Mouse (Mus musculus) heart, embryonic 16.5 days (tissue): ENCODE measurements around the gene Igfbp5. TPM values are rescaled to one million over a fixed set of nuclear protein-coding genes. Genes with fewer than 3 reads are reported as not detected.

Experiments used
- ATAC-seq: fragments of 200-750 bp; cut with Nextera tagmentation; replicated peaks from 2 replicates; pipeline ENCODE4 v1.8.0; 2017; ENCODE audit warnings: moderate number of reproducible peaks; ENCODE audit not compliant: insufficient read depth, low FRiP score; ENCODE audit errors: extremely low read depth
- H3K27ac ChIP-seq: fragments of 300-500 bp; sonication (generic); 2 replicates; pipeline ENCODE4 v1.5.1; 2014; ENCODE audit warnings: mild to moderate bottlenecking, low read length, control low read depth, moderate library complexity
- H3K27me3 ChIP-seq: fragments of 300-500 bp; sonication (generic); 2 replicates; pipeline ENCODE4 v1.6.1; 2014; ENCODE audit warnings: low read length, mixed read lengths; ENCODE audit not compliant: control insufficient read depth, insufficient read depth
- H3K36me3 ChIP-seq: fragments of 300-500 bp; sonication (generic); 2 replicates; pipeline ENCODE4 v1.6.1; 2014; ENCODE audit not compliant: control insufficient read depth, insufficient read depth
- H3K4me1 ChIP-seq: fragments of 300-500 bp; sonication (generic); 2 replicates; pipeline ENCODE4 v1.6.1; 2014; ENCODE audit warnings: low read length, mixed read lengths; ENCODE audit not compliant: control insufficient read depth, insufficient read depth
- H3K4me2 ChIP-seq: fragments of 300-500 bp; sonication (generic); 2 replicates; pipeline ENCODE4 v1.6.1; 2014; ENCODE audit warnings: low read depth, mild to moderate bottlenecking, control low read depth, low read length
- H3K4me3 ChIP-seq: fragments of 300-500 bp; sonication (generic); 2 replicates; pipeline ENCODE4 v1.5.1; 2014; ENCODE audit warnings: mild to moderate bottlenecking, control low read depth, low read length
- H3K9ac ChIP-seq: fragments of 300-500 bp; sonication (generic); 2 replicates; pipeline ENCODE4 v1.6.1; 2014; ENCODE audit warnings: low read length, control low read depth
- H3K9me3 ChIP-seq: fragments of 300-500 bp; sonication (generic); replicated peaks from 2 replicates; pipeline ENCODE4 v1.6.1; 2016; ENCODE audit warnings: low read length; ENCODE audit not compliant: control insufficient read depth
- WGBS: fragments of 180-500 bp; shearing (Covaris S2); extraction: QIAGEN DNeasy Blood & Tissue Kit; methylation state at CpG from one replicate; pipeline ENCODE4 v1.1.7; 2014; 5-methylcytosine and 5-hydroxymethylcytosine counted together
- polyA plus RNA-seq: library from polyadenylated mRNA; unstranded; fragments of >200 nt; fragmentation: Nextera tagmentation; extraction: Ambion mirVana; gene quantifications from 2 replicates; pipeline ENCODE4 v1.2.1, GENCODE M21; 2015

The Igfbp5 gene
- polyA plus RNA-seq, 1 experiment from 2014 or later: 65.1 TPM

GRCm38 (mm10) chr1:72864272-72864671, 10.4 kb downstream of the Igfbp5 start:
- Histone ChIP-seq H3K9me3 (no peaks in the 10 kb centered on the region), H3K36me3 (peaks cover 7% of the 10 kb centered on the region; the same call in 1 of the 2 replicates), H3K4me1 (peaks cover 6% of the 10 kb centered on the region), H3K27ac (no peak overlapping the region), H3K4me3 (no peak overlapping the region), H3K27me3 (no peaks in the 10 kb centered on the region), H3K9ac (no peak overlapping the region), H3K4me2 (no peak overlapping the region)
- no peak for ATAC-seq
- WGBS: 76% methylated on average over 3 of the region's 3 CpGs

GRCm38 (mm10) chr1:72863692-72864091, 11.0 kb downstream of the Igfbp5 start:
- WGBS: 90% methylated on average over 8 of the region's 8 CpGs
- ATAC-seq: no peak
- Histone ChIP-seq H3K27me3 (no peaks in the 10 kb centered on the region), H3K4me1 (peaks cover 5% of the 10 kb centered on the region; the same call in 1 of the 2 replicates), H3K27ac (no peak overlapping the region), H3K36me3 (peaks cover 7% of the 10 kb centered on the region; the same call in 1 of the 2 replicates), H3K4me3 (no peak overlapping the region), H3K9ac (no peak overlapping the region), H3K4me2 (no peak overlapping the region), H3K9me3 (no peaks in the 10 kb centered on the region)

- ATAC-seq: no peak
- Histone ChIP-seq H3K9ac (no peak overlapping the region), H3K27me3 (no peaks in the 10 kb centered on the region), H3K27ac (no peak overlapping the region), H3K9me3 (no peaks in the 10 kb centered on the region), H3K4me3 (no peak overlapping the region), H3K4me2 (no peak overlapping the region), H3K4me1 (0 out of 2 replicates have a peak, but pooled peaks cover under 1% of the 10 kb centered on the region), H3K36me3 (peaks cover 7% of the 10 kb centered on the region; the same call in 1 of the 2 replicates)
- 84% methylated on average over 21 of the region's 21 CpGs for whole genome bisulfite sequencing
Observed at GRCm38 (mm10) chr1:72862248-72862647, 12.4 kb downstream of the Igfbp5 start.

GRCm38 (mm10) chr1:72861702-72862101, 13.0 kb downstream of the Igfbp5 start:
- peaks cover 7% of the 10 kb centered on the region; the same call in 1 of the 2 replicates for H3K36me3 ChIP-seq
- WGBS: 68% methylated on average over 2 of the region's 2 CpGs

GRCm38 (mm10) chr1:72860502-72860901, 14.2 kb downstream of the Igfbp5 start:
- H3K27ac ChIP-seq: no peak overlapping the region
- H3K27me3 ChIP-seq: no peaks in the 10 kb centered on the region
- H3K4me3 ChIP-seq: no peak overlapping the region
- no peak overlapping the region for H3K9ac ChIP-seq
- no peak overlapping the region for H3K4me2 ChIP-seq
- no peaks in the 10 kb centered on the region for H3K4me1 ChIP-seq
- 75% methylated on average over 2 of the region's 2 CpGs for WGBS
- no peak for ATAC-seq
- peaks cover 7% of the 10 kb centered on the region; the same call in 1 of the 2 replicates for H3K36me3 ChIP-seq
- H3K9me3 ChIP-seq: no peaks in the 10 kb centered on the region

More at GRCm38 (mm10) chr1:72861702-72862101, 13.0 kb downstream of the Igfbp5 start:
- H3K4me1 ChIP-seq: no peaks in the 10 kb centered on the region
- no peak overlapping the region for H3K9ac ChIP-seq
- H3K27ac ChIP-seq: no peak overlapping the region
- no peak overlapping the region for H3K4me2 ChIP-seq
- no peak for ATAC-seq
- H3K27me3 ChIP-seq: no peaks in the 10 kb centered on the region
- H3K9me3 ChIP-seq: no peaks in the 10 kb centered on the region
- H3K4me3 ChIP-seq: no peak overlapping the region

- H3K4me3 ChIP-seq: no peak overlapping the region
- no peak overlapping the region for H3K4me2 ChIP-seq
- H3K36me3 ChIP-seq: peaks cover 7% of the 10 kb centered on the region; the same call in 1 of the 2 replicates
- no peak for ATAC-seq
- no peaks in the 10 kb centered on the region for H3K27me3 ChIP-seq
- H3K4me1 ChIP-seq: no peaks in the 10 kb centered on the region
- no peaks in the 10 kb centered on the region for H3K9me3 ChIP-seq
- H3K9ac ChIP-seq: no peak overlapping the region
- WGBS: 92% methylated on average over 9 of the region's 9 CpGs
- no peak overlapping the region for H3K27ac ChIP-seq
Observed at GRCm38 (mm10) chr1:72859963-72860362, 14.7 kb downstream of the Igfbp5 start.

GRCm38 (mm10) chr1:72858874-72859273, 15.8 kb downstream of the Igfbp5 start:
- WGBS: 81% methylated on average over 5 of the region's 5 CpGs
- no peak overlapping the region for H3K9ac ChIP-seq
- no peak overlapping the region for H3K27ac ChIP-seq
- ATAC-seq: no peak
- no peak overlapping the region for H3K4me2 ChIP-seq
- no peaks in the 10 kb centered on the region for H3K4me1 ChIP-seq
- no peaks in the 10 kb centered on the region for H3K9me3 ChIP-seq
- peaks cover 7% of the 10 kb centered on the region; the same call in 1 of the 2 replicates for H3K36me3 ChIP-seq
- H3K27me3 ChIP-seq: no peaks in the 10 kb centered on the region
- H3K4me3 ChIP-seq: no peak overlapping the region

- 85% methylated on average over 9 of the region's 9 CpGs for WGBS
- Histone ChIP-seq H3K36me3 (peaks cover 7% of the 10 kb centered on the region; the same call in 1 of the 2 replicates), H3K4me2 (no peak overlapping the region), H3K4me3 (no peak overlapping the region), H3K27me3 (no peaks in the 10 kb centered on the region), H3K9ac (no peak overlapping the region), H3K9me3 (no peaks in the 10 kb centered on the region), H3K27ac (no peak overlapping the region), H3K4me1 (no peaks in the 10 kb centered on the region)
- no peak for ATAC-seq
Observed at GRCm38 (mm10) chr1:72858286-72858685, 16.4 kb downstream of the Igfbp5 start.

GRCm38 (mm10) chr1:72857631-72858030, 17.1 kb downstream of the Igfbp5 start:
- Histone ChIP-seq H3K9me3 (no peaks in the 10 kb centered on the region), H3K27ac (no peak overlapping the region), H3K27me3 (no peaks in the 10 kb centered on the region), H3K36me3 (peaks cover 3% of the 10 kb centered on the region; the same call in 1 of the 2 replicates), H3K4me3 (no peak overlapping the region), H3K4me1 (no peaks in the 10 kb centered on the region), H3K4me2 (no peak overlapping the region), H3K9ac (no peak overlapping the region)
- WGBS: 75% methylated on average over 5 of the region's 5 CpGs
- no peak for ATAC-seq
